Mouse (Mus musculus): ENCODE results near the gene Ankrd27. TPM values are rescaled to one million over a fixed set of nuclear protein-coding genes. Genes with fewer than 3 reads are reported as not detected.
"Not testable (repeated sequence)": the region's sequence is repeated elsewhere in the genome, so short reads cannot be mapped to it uniquely, and the experiment has no call there.

Ankrd27 gene
- polyA plus RNA-seq, 1 experiment from 2014 or later = 37.4 TPM

- Histone ChIP-seq H3K36me3 (ENCODE audit: control insufficient read depth, insufficient read depth, low read length) (no peaks in the 10 kb centered on the region), H3K4me3 (ENCODE audit: low read length) (no peak overlapping the region), H3K27ac (ENCODE audit: low read depth, low read length) (no peak overlapping the region), H3K9ac (ENCODE audit: low read depth, low read length) (no peak overlapping the region), H3K9me3 (ENCODE audit: control insufficient read depth, low read length) (no peaks in the 10 kb centered on the region), H3K4me2 (replicated peaks; ENCODE audit: low read depth, low read length) (no peak overlapping the region), H3K27me3 (ENCODE audit: control insufficient read depth, insufficient read depth, low read length) (no peaks in the 10 kb centered on the region), H3K4me1 (ENCODE audit: control insufficient read depth, insufficient read depth, low read length) (0 out of 2 replicates have a peak, but pooled peaks cover 3% of the 10 kb centered on the region)
- WGBS = 80% methylated on average over 3 of the region's 3 CpGs
- ATAC-seq (ENCODE audit: low FRiP score, low TSS enrichment) = no peak
These were observed 28.5 kb upstream of the Ankrd27 start for GRCm38 (mm10) chr7:35557577-35557976.

GRCm38 (mm10) chr7:35558681-35559080 lies 27.4 kb upstream of the Ankrd27 start:
- Histone ChIP-seq H3K36me3 (ENCODE audit: control insufficient read depth, insufficient read depth, low read length) (no peaks in the 10 kb centered on the region), H3K4me2 (replicated peaks; ENCODE audit: low read depth, low read length) (no peak overlapping the region), H3K9me3 (ENCODE audit: control insufficient read depth, low read length) (no peaks in the 10 kb centered on the region), H3K27ac (ENCODE audit: low read depth, low read length) (no peak overlapping the region), H3K4me1 (ENCODE audit: control insufficient read depth, insufficient read depth, low read length) (0 out of 2 replicates have a peak, but pooled peaks cover 3% of the 10 kb centered on the region), H3K9ac (ENCODE audit: low read depth, low read length) (no peak overlapping the region), H3K4me3 (ENCODE audit: low read length) (no peak overlapping the region), H3K27me3 (ENCODE audit: control insufficient read depth, insufficient read depth, low read length) (no peaks in the 10 kb centered on the region)
- 69% methylated on average over 2 of the region's 2 CpGs for WGBS
- ATAC-seq (ENCODE audit: low FRiP score, low TSS enrichment) = no peak

- no peak overlapping the region for H3K27ac ChIP-seq (ENCODE audit: low read depth, low read length)
- H3K4me2 ChIP-seq (replicated peaks; ENCODE audit: low read depth, low read length) = no peak overlapping the region
- no peak overlapping the region for H3K4me3 ChIP-seq (ENCODE audit: low read length)
- no peaks in the 10 kb centered on the region for H3K9me3 ChIP-seq (ENCODE audit: control insufficient read depth, low read length)
- no peak overlapping the region for H3K9ac ChIP-seq (ENCODE audit: low read depth, low read length)
- 0 out of 2 replicates have a peak, but pooled peaks cover 3% of the 10 kb centered on the region for H3K4me1 ChIP-seq (ENCODE audit: control insufficient read depth, insufficient read depth, low read length)
- no peaks in the 10 kb centered on the region for H3K27me3 ChIP-seq (ENCODE audit: control insufficient read depth, insufficient read depth, low read length)
- no peak for ATAC-seq (ENCODE audit: low FRiP score, low TSS enrichment)
- 87% methylated on average over 3 of the region's 3 CpGs for WGBS
- no peaks in the 10 kb centered on the region for H3K36me3 ChIP-seq (ENCODE audit: control insufficient read depth, insufficient read depth, low read length)
These were observed 26.2 kb upstream of the Ankrd27 start for GRCm38 (mm10) chr7:35559838-35560237.

- H3K27ac ChIP-seq (ENCODE audit: low read depth, low read length) = no peak overlapping the region
- H3K4me1 ChIP-seq (ENCODE audit: control insufficient read depth, insufficient read depth, low read length) = no peaks in the 10 kb centered on the region
- H3K9me3 ChIP-seq (ENCODE audit: control insufficient read depth, low read length) = no peaks in the 10 kb centered on the region
- ATAC-seq (ENCODE audit: low FRiP score, low TSS enrichment) = no peak
- no peak overlapping the region for H3K4me3 ChIP-seq (ENCODE audit: low read length)
- no peaks in the 10 kb centered on the region for H3K36me3 ChIP-seq (ENCODE audit: control insufficient read depth, insufficient read depth, low read length)
- no peak overlapping the region for H3K9ac ChIP-seq (ENCODE audit: low read depth, low read length)
- no peak overlapping the region for H3K4me2 ChIP-seq (replicated peaks; ENCODE audit: low read depth, low read length)
- H3K27me3 ChIP-seq (ENCODE audit: control insufficient read depth, insufficient read depth, low read length) = no peaks in the 10 kb centered on the region
- WGBS = 72% methylated on average over 11 of the region's 11 CpGs
These were observed 23.0 kb upstream of the Ankrd27 start for GRCm38 (mm10) chr7:35563071-35563470.

DNA sequence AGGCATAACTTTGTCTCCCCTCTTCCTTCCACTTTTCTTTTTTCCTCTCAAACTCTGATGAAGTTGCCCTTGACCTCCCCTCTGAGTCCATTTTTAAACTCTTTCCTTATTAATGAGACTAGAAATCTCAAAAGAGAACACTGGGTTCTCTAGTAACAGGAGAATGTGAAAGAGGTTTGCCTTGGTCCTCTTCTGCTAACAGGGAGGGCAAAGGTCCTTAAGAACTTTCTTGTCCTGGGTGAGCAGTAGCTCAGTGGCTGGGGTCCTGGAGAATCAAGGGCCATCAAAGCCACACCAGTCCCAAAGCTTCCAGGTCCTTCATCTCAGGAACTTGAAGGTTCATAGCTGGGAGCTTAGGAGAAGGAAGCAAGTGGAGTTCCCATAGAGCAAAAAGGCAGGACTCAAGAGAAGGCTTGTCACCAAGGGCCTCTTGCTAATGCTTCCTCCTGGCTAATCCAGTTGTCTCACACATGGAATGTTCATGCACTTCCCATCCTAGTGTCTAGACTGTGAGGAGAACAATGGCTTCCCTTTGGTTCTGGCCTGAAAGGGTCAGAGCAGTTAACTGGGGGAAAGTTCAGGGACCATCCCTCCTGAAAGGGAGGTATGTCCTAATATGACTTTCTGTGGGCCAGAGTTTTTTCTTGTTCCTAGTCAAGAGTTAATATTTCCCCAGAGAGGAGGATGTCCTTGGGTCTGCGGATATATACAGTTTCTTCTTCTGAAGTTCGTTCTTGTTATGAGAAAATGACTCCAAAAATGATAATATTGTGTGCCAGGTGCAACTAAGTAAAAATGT lies 21.8 kb upstream of the Ankrd27 start:
- H3K4me1 ChIP-seq (ENCODE audit: control insufficient read depth, insufficient read depth, low read length) = no peaks in the 10 kb centered on the region
- WGBS = 97% methylated on average over 2 of the region's 2 CpGs
- H3K27me3 ChIP-seq (ENCODE audit: control insufficient read depth, insufficient read depth, low read length) = no peaks in the 10 kb centered on the region
- no peak overlapping the region for H3K27ac ChIP-seq (ENCODE audit: low read depth, low read length)
- H3K4me3 ChIP-seq (ENCODE audit: low read length) = no peak overlapping the region
- ATAC-seq (ENCODE audit: low FRiP score, low TSS enrichment) = no peak
- H3K4me2 ChIP-seq (replicated peaks; ENCODE audit: low read depth, low read length) = no peak overlapping the region
- no peaks in the 10 kb centered on the region for H3K9me3 ChIP-seq (ENCODE audit: control insufficient read depth, low read length)
- no peaks in the 10 kb centered on the region for H3K36me3 ChIP-seq (ENCODE audit: control insufficient read depth, insufficient read depth, low read length)
- H3K9ac ChIP-seq (ENCODE audit: low read depth, low read length) = no peak overlapping the region

GRCm38 (mm10) chr7:35564872-35565271 lies 21.2 kb upstream of the Ankrd27 start:
- H3K4me3 ChIP-seq (ENCODE audit: low read length); H3K27ac ChIP-seq (ENCODE audit: low read depth, low read length); H3K4me1 ChIP-seq (ENCODE audit: control insufficient read depth, insufficient read depth, low read length); H3K9me3 ChIP-seq (ENCODE audit: control insufficient read depth, low read length); ATAC-seq (ENCODE audit: low FRiP score, low TSS enrichment); H3K27me3 ChIP-seq (ENCODE audit: control insufficient read depth, insufficient read depth, low read length); H3K9ac ChIP-seq (ENCODE audit: low read depth, low read length); H3K36me3 ChIP-seq (ENCODE audit: control insufficient read depth, insufficient read depth, low read length); H3K4me2 ChIP-seq (replicated peaks; ENCODE audit: low read depth, low read length): not testable (repeated sequence)
- 80% methylated on average over 10 of the region's 10 CpGs for WGBS

- not testable (repeated sequence) for H3K27ac ChIP-seq (ENCODE audit: low read depth, low read length); H3K4me2 ChIP-seq (replicated peaks; ENCODE audit: low read depth, low read length); H3K4me1 ChIP-seq (ENCODE audit: control insufficient read depth, insufficient read depth, low read length); H3K9ac ChIP-seq (ENCODE audit: low read depth, low read length); ATAC-seq (ENCODE audit: low FRiP score, low TSS enrichment); H3K4me3 ChIP-seq (ENCODE audit: low read length); H3K36me3 ChIP-seq (ENCODE audit: control insufficient read depth, insufficient read depth, low read length); H3K9me3 ChIP-seq (ENCODE audit: control insufficient read depth, low read length); H3K27me3 ChIP-seq (ENCODE audit: control insufficient read depth, insufficient read depth, low read length)
- 72% methylated on average over 13 of the region's 13 CpGs for WGBS
These were observed 20.1 kb upstream of the Ankrd27 start for GRCm38 (mm10) chr7:35565965-35566364.

DNA sequence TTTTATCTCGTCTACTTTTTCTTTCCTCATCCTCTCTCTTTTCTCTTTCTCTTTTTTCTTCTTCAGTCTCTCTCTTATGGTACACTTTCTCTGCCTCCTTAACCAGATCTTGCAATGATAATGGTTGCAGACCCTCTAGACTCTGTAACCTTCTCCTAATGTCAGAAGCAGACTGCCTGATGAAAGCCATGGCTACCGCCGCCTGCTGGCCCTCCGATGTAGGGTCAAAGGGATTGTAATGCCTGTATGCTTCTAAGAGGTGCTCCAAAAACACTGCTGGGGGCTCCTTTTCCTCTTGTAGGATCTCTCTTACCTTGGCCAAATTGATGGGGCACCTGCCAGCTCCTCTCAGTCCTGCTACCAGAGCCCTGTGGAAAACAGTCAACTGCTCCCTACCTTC lies 16.3 kb upstream of the Ankrd27 start:
- H3K27ac ChIP-seq (ENCODE audit: low read depth, low read length); H3K9me3 ChIP-seq (ENCODE audit: control insufficient read depth, low read length); ATAC-seq (ENCODE audit: low FRiP score, low TSS enrichment); H3K4me3 ChIP-seq (ENCODE audit: low read length); H3K36me3 ChIP-seq (ENCODE audit: control insufficient read depth, insufficient read depth, low read length); H3K4me2 ChIP-seq (replicated peaks; ENCODE audit: low read depth, low read length); H3K4me1 ChIP-seq (ENCODE audit: control insufficient read depth, insufficient read depth, low read length); H3K9ac ChIP-seq (ENCODE audit: low read depth, low read length); H3K27me3 ChIP-seq (ENCODE audit: control insufficient read depth, insufficient read depth, low read length): not testable (repeated sequence)
- 90% methylated on average over 4 of the region's 4 CpGs for WGBS

DNA sequence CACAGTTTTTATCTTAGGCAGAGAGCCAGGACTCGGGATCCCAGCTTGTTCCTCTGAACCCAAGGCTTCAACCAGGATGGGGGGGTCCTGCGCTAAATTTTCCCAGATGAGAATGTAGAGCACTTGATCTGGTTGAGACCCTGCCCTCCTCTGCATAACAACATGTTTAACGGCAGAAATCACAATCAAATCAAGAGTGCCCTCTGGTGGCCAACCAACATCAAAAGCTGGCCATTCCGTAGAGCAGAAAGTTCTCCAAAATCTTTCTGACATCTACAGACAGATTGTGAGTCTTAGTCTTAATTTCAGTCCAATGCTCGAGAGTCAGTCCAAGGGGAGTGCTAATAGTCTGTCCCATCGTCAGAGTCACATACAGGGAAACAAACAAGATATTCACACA lies 15.2 kb upstream of the Ankrd27 start:
- not testable (repeated sequence) for H3K9me3 ChIP-seq (ENCODE audit: control insufficient read depth, low read length); H3K4me1 ChIP-seq (ENCODE audit: control insufficient read depth, insufficient read depth, low read length); H3K4me3 ChIP-seq (ENCODE audit: low read length); H3K27me3 ChIP-seq (ENCODE audit: control insufficient read depth, insufficient read depth, low read length); H3K27ac ChIP-seq (ENCODE audit: low read depth, low read length); H3K9ac ChIP-seq (ENCODE audit: low read depth, low read length); H3K4me2 ChIP-seq (replicated peaks; ENCODE audit: low read depth, low read length); H3K36me3 ChIP-seq (ENCODE audit: control insufficient read depth, insufficient read depth, low read length); ATAC-seq (ENCODE audit: low FRiP score, low TSS enrichment)
- WGBS = 26% methylated on average over 6 of the region's 6 CpGs
